Mouse (Mus musculus): ENCODE measurements around the gene Tcf12.

The Tcf12 gene

GRCm38 (mm10) chr9:71805646-71806421, 305.8 kb downstream of the Tcf12 start:
- no peak for DNase-seq (ENCODE audit: low read depth)

- DNase-seq (ENCODE audit: low read depth) = no peak
Measured at GRCm38 (mm10) chr9:71804116-71804515, 307.6 kb downstream of the Tcf12 start.

- no peak for DNase-seq (ENCODE audit: low read depth)
Measured at GRCm38 (mm10) chr9:71803281-71803680, 308.4 kb downstream of the Tcf12 start.

GRCm38 (mm10) chr9:71799598-71799997, 312.1 kb downstream of the Tcf12 start:
- no peak for DNase-seq (ENCODE audit: low read depth)

- DNase-seq (ENCODE audit: low read depth) = no peak
Measured at GRCm38 (mm10) chr9:71798176-71798575, 313.5 kb downstream of the Tcf12 start.
